Mouse (Mus musculus) lung, embryonic 14.5 days (tissue): Measurements from ENCODE around the gene Trim45. TPM values are rescaled to one million over a fixed set of nuclear protein-coding genes. Genes with fewer than 3 reads are reported as not detected.

Source experiments
- ATAC-seq: fragments of 200-750 bp; cut with Nextera tagmentation; 2 replicates; pipeline ENCODE4 v1.8.0; 2017; ENCODE audit warnings: mild to moderate bottlenecking, moderate TSS enrichment, moderate library complexity; ENCODE audit not compliant: insufficient read depth
- DNase-seq: peaks from one replicate; pipeline ENCODE4 v3.0.0-alpha.2; 2015
- H3K27ac ChIP-seq: fragments of 300-500 bp; sonication (generic); 2 replicates; pipeline ENCODE4 v1.5.1; 2014; ENCODE audit warnings: low read depth, mild to moderate bottlenecking, moderate library complexity
- H3K27me3 ChIP-seq: fragments of 300-500 bp; sonication (generic); 2 replicates; pipeline ENCODE4 v1.6.1; 2014; ENCODE audit warnings: low read length, control low read depth; ENCODE audit not compliant: insufficient read depth
- H3K36me3 ChIP-seq: fragments of 300-500 bp; sonication (generic); 2 replicates; pipeline ENCODE4 v1.6.1; 2014; ENCODE audit warnings: control low read depth; ENCODE audit not compliant: insufficient read depth
- H3K4me1 ChIP-seq: fragments of 300-500 bp; sonication (generic); 2 replicates; pipeline ENCODE4 v1.6.1; 2014; ENCODE audit warnings: antibody characterized with exemption, control low read depth; ENCODE audit not compliant: insufficient read depth
- H3K4me2 ChIP-seq: fragments of 300-500 bp; sonication (generic); 2 replicates; pipeline ENCODE4 v1.6.1; 2014; ENCODE audit warnings: mild to moderate bottlenecking
- H3K4me3 ChIP-seq: fragments of 300-500 bp; sonication (generic); 2 replicates; pipeline ENCODE4 v1.5.1; 2014; ENCODE audit warnings: low read depth, low read length
- H3K9ac ChIP-seq: fragments of 300-500 bp; sonication (generic); 2 replicates; pipeline ENCODE4 v1.6.1; 2014
- H3K9me3 ChIP-seq: fragments of 300-500 bp; sonication (generic); 2 replicates; pipeline ENCODE4 v1.6.1; 2016; ENCODE audit warnings: low read depth, low read length, control low read depth
- CTCF ChIP-seq: IDR thresholded peaks from 2 replicates; pipeline ENCODE4 v1.5.1; 2016; ENCODE audit warnings: antibody characterized with exemption, low read depth
- WGBS: fragments of 180-500 bp; shearing (Covaris S2); extraction: QIAGEN DNeasy Blood & Tissue Kit; methylation state at CpG from one replicate; pipeline ENCODE4 v1.1.7; 2014; 5-methylcytosine and 5-hydroxymethylcytosine counted together
- polyA plus RNA-seq: library from polyadenylated mRNA; unstranded; fragments of >200 nt; fragmentation: Nextera tagmentation; extraction: Ambion mirVana; gene quantifications from 2 replicates; pipeline ENCODE4 v1.2.1, GENCODE M21; 2014

The Trim45 gene
- 2.8 and 4.3 TPM in 2 replicates for polyA plus RNA-seq

DNA sequence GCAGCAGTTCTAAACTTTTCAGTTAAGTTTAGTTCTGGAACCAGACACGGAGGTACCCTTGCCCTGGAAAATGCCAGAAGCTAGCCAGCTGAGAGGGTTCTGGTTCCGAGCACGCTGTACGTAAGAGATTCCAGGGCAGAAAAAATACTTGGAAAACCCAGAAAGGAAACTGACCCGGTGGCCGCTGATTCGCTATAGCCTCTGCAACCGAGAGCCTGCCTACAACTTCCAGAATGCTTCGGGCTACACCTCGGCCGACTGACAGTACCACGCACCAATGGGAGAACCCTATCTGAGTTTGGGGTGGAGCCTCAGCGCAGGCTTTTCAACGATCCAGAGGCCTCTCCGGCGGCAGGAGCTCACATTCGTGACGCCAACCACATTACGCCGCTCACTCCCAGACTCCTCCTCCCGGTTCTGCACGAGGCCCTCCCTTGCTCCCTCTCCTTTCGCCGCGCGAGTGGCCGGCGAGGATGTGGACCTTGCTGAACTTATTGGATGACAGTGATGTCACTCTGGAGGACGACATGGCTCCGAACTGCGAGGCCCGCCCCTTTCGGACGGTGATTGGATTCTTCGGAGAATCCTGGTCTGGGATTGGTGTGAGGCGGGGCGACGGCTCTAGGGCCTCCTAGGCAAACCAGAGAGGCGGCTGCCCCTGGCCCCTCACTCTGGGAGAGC, at the start of gene Trim45:
Gene Trim45, plus strand, starts transcription at position 378 of the 681 bp plus-strand sequence.
- peak; percentile 99 for DNase-seq
- Histone ChIP-seq H3K4me3 (peak within 1 kb of the TSS; percentile 48), H3K27ac (peak within 1 kb of the TSS; percentile 85), H3K9me3 (no peaks in the 10 kb centered on the region), H3K27me3 (no peaks in the 10 kb centered on the region), H3K36me3 (0 out of 2 replicates have a peak, but pooled peaks cover 2% of the 10 kb centered on the region), H3K4me2 (peak within 1 kb of the TSS; percentile 81), H3K4me1 (peaks cover 17% of the 10 kb centered on the region), H3K9ac (peak within 1 kb of the TSS; percentile 68)
- peak; percentile 98 for ATAC-seq
- WGBS, result under 1% methylated on average over 39 of the region's 39 CpGs
- TF ChIP-seq CTCF, result no peak

DNA sequence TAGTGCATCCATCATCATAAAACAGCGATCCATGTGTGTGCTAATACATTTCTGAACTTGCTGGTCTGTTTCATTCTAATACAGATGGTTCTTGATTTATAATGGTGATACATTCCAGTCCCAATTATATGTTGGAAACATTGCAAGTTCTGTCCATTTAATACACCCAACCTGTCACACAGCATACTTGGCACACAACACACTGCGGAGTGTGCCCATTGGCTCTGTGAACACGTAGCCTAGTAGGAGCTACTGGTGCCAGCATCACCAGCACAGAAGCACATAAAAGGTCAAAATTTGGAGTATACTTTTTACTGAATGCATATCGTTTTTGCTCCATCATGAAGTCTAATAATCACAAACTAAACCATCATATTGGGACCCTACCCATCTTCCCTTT, 44.9 kb upstream of the Trim45 start:
- Histone ChIP-seq H3K36me3 (no peaks in the 10 kb centered on the region), H3K4me3 (no peak overlapping the region), H3K4me1 (no peaks in the 10 kb centered on the region), H3K4me2 (no peak overlapping the region), H3K9me3 (no peaks in the 10 kb centered on the region), H3K27ac (no peak overlapping the region), H3K27me3 (no peaks in the 10 kb centered on the region), H3K9ac (no peak overlapping the region)
- ATAC-seq (no peak), DNase-seq (no peak)
- 87% methylated on average over 4 of the region's 4 CpGs for WGBS
- TF ChIP-seq CTCF, result no peak

DNA sequence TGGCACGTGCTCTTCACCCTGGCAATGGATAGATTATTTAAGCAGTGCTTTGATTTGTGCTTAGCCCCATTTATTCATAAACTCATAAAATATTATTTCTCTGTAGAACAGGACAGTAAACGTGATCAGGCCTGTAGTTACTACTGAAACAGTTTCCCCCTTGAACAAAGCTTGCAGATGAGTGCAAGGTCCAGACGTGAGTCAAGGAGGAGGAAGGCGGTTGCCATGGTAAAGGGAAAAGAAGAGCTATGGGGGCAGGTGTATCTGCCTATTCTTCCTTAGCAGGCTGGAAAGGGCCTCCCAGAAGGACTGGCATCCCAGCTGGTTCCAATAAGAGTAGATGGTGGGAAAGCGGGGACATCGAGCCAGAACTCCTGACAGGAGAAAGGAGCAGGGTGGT, 40.6 kb upstream of the Trim45 start:
- Histone ChIP-seq H3K9me3 (no peaks in the 10 kb centered on the region), H3K27me3 (no peaks in the 10 kb centered on the region), H3K4me1 (no peaks in the 10 kb centered on the region), H3K4me2 (no peak overlapping the region), H3K36me3 (no peaks in the 10 kb centered on the region), H3K9ac (no peak overlapping the region), H3K27ac (no peak overlapping the region), H3K4me3 (no peak overlapping the region)
- WGBS, result 76% methylated on average over 6 of the region's 6 CpGs
- DNase-seq (no peak), ATAC-seq (no peak)
- TF ChIP-seq CTCF, result no peak

- TF ChIP-seq CTCF, result no peak
- Histone ChIP-seq H3K36me3 (no peaks in the 10 kb centered on the region), H3K9me3 (no peaks in the 10 kb centered on the region), H3K4me3 (no peak overlapping the region), H3K4me1 (no peaks in the 10 kb centered on the region), H3K27ac (no peak overlapping the region), H3K27me3 (no peaks in the 10 kb centered on the region), H3K9ac (no peak overlapping the region), H3K4me2 (no peak overlapping the region)
- ATAC-seq (no peak), DNase-seq (no peak)
- 81% methylated on average over 9 of the region's 9 CpGs for WGBS
Measured at GRCm38 (mm10) chr3:100881843-100882634, 40.0 kb upstream of the Trim45 start.

DNA sequence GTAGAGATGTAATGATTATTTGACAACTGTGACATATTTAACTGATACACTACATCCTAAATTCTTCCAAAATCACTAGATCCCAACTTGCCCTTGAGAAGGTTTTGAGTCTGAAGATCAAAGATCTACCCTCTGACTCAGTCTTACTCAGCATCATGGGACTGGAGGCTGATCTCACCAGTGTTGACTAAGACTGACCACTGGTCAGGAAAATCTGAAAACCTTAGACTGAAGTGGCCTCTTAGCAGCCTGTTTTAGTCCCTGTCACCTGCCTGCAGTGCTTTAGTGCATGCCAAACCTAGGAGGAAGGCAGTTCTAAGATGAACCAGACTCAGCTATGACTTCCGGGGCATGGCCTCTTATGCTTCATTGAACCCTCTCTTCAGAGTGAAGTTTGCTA, 32.8 kb upstream of the Trim45 start:
- H3K27me3 ChIP-seq, result no peaks in the 10 kb centered on the region
- no peak overlapping the region for H3K4me3 ChIP-seq
- no peak overlapping the region for H3K9ac ChIP-seq
- TF ChIP-seq CTCF, result no peak
- H3K4me1 ChIP-seq, result no peaks in the 10 kb centered on the region
- H3K9me3 ChIP-seq, result no peaks in the 10 kb centered on the region
- H3K4me2 ChIP-seq, result no peak overlapping the region
- H3K27ac ChIP-seq, result no peak overlapping the region
- H3K36me3 ChIP-seq, result no peaks in the 10 kb centered on the region
- WGBS, result 86% methylated on average over 1 of the region's 1 CpGs
- no peak for DNase-seq
- no peak for ATAC-seq

- WGBS, result 83% methylated on average over 3 of the region's 3 CpGs
- Histone ChIP-seq H3K27me3 (no peaks in the 10 kb centered on the region), H3K36me3 (no peaks in the 10 kb centered on the region), H3K4me2 (no peak overlapping the region), H3K27ac (no peak overlapping the region), H3K4me1 (no peaks in the 10 kb centered on the region), H3K9ac (no peak overlapping the region), H3K4me3 (no peak overlapping the region), H3K9me3 (no peaks in the 10 kb centered on the region)
- TF ChIP-seq CTCF, result no peak
- ATAC-seq (no peak), DNase-seq (no peak)
Measured at GRCm38 (mm10) chr3:100890406-100890805, 31.6 kb upstream of the Trim45 start.

DNA sequence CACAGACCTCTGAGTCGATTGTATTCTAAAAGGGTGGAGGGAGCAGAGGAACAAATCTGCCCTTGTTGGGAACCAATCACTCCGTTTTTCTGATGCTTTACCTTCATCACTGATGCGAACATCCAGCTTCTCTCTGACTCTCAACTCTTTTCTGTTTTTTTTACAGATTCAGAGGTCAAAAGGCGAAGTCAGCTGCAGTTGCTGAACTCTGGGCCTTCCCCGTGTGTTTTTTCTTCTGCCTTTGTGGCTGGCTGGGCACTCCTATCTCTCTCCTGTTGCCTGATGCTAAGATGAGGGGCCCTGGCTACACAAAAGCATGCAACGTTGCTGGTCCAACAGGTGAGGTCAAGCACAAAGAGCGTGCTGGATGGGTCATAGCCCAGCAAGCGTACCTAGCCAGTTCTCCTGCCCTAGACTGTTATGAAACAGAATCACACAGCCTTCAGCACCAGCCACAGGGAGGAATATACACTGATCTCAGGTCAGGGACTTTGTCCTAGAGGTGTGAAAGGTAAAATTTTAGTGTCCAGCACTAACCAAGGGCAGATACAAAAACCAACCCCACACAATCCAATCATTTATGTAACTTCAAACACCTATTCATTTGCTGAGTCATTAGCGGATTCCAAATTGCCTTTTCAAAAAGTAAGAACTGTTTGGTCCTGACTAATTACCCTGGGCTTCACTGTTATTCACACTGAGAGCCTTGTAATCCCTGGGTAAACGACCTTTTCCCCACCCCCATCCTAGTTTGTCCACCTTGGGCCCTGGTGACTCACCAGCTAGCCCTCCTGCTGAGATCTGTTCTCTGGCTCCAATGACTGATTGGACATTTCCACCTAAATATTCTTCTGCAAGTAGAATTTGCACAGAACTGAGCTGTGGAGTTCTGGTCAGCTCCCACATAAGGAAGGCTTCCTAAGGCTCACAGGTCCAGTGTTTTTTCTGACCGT, 29.3 kb upstream of the Trim45 start:
- H3K4me1 ChIP-seq, result no peaks in the 10 kb centered on the region
- no peaks in the 10 kb centered on the region for H3K36me3 ChIP-seq
- no peak overlapping the region for H3K27ac ChIP-seq
- ATAC-seq (no peak), DNase-seq (no peak)
- 56% methylated on average over 11 of the region's 11 CpGs for WGBS
- no peaks in the 10 kb centered on the region for H3K9me3 ChIP-seq
- no peak overlapping the region for H3K9ac ChIP-seq
- no peak overlapping the region for H3K4me2 ChIP-seq
- no peak for TF ChIP-seq CTCF
- no peak overlapping the region for H3K4me3 ChIP-seq
- no peaks in the 10 kb centered on the region for H3K27me3 ChIP-seq
